Mouse (Mus musculus) megakaryocyte, embryonic 14.5 days (primary cell): Measurements from ENCODE around the gene Chrna1.

Source experiments
- FLI1 ChIP-seq: IDR thresholded peaks from 2 replicates; pipeline ENCODE4 v1.6.1; 2012; ENCODE audit warnings: low read length, inconsistent platforms, mixed read lengths
- GATA1 ChIP-seq: IDR thresholded peaks from 3 replicates; pipeline ENCODE4 v1.6.1; 2012; ENCODE audit warnings: mixed read lengths, low read length, inconsistent platforms, borderline replicate concordance

- no peak for TF ChIP-seq GATA1
- no peak for TF ChIP-seq FLI1
Observed at GRCm38 (mm10) chr2:73614303-73614702, 34.2 kb upstream of the Chrna1 start.
